Mouse (Mus musculus): Measurements from ENCODE around the gene Cd52. TPM values are rescaled to one million over a fixed set of nuclear protein-coding genes. Genes with fewer than 3 reads are reported as not detected.

Gene Cd52
- polyA plus RNA-seq, 1 experiment from 2014 or later, result 7.6 TPM

DNA sequence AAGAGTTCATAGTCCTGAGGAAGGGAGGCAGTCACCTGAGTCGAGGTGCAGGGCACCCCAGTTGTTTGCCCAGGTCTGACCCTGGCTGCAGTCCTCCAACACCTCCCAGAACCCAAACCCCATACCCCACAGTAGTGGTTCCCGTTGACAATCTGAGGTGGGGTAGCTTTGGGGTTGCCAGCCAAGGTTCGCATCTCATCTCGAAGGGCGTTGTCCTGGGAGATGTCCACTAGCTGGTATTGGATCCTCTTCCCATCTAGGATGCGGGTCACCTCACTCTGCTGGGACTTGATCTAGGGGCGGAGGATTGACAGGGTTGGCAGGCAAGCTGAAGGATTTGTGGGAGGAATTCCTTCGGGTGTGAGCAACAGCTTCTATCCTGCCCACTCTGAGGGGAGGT, 32.9 kb upstream of the Cd52 start:
- Histone ChIP-seq H3K4me3 (ENCODE audit: low read length) (peak overlapping the region; percentile 86), H3K9ac (replicated peaks; ENCODE audit: low read length) (peak overlapping the region; percentile 90), H3K4me1 (ENCODE audit: insufficient read depth, low read length) (peaks cover 25% of the 10 kb centered on the region), H3K27me3 (ENCODE audit: insufficient read depth, low read length) (no peaks in the 10 kb centered on the region), H3K36me3 (ENCODE audit: insufficient read depth, low read length) (peaks cover 7% of the 10 kb centered on the region; the same call in 1 of the 2 replicates), H3K9me3 (ENCODE audit: low read length) (no peaks in the 10 kb centered on the region), H3K4me2 (replicated peaks; ENCODE audit: low read depth, low read length) (peak overlapping the region; percentile 88), H3K27ac (ENCODE audit: low read length) (peak overlapping the region; percentile 95)
- WGBS, result 51% methylated on average over 8 of the region's 8 CpGs
- no peak for ATAC-seq (ENCODE audit: low FRiP score, low TSS enrichment)

DNA sequence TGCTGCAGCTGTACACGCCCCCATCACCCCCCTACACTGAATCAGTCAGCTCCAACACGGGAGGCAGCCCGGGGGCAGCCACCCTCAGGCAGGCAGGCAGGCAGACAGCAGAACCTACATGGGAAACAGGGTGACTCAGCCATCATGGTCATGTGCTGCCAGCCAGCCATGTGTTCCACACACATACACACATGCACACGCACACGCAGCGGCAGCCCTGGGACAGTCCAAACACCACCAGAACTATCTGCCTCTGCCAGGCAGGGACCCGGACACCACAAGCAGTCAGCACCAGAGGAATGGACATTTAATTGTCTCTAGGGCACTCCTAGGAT, 32.2 kb upstream of the Cd52 start:
- peak overlapping the region; percentile 86; the same call in 1 of the 2 replicates for H3K4me3 ChIP-seq (ENCODE audit: low read length)
- H3K9me3 ChIP-seq (ENCODE audit: low read length), result no peaks in the 10 kb centered on the region
- peaks cover 28% of the 10 kb centered on the region for H3K4me1 ChIP-seq (ENCODE audit: insufficient read depth, low read length)
- H3K27me3 ChIP-seq (ENCODE audit: insufficient read depth, low read length), result no peaks in the 10 kb centered on the region
- peak overlapping the region; percentile 88; the same call in 1 of the 2 replicates for H3K4me2 ChIP-seq (replicated peaks; ENCODE audit: low read depth, low read length)
- H3K9ac ChIP-seq (replicated peaks; ENCODE audit: low read length), result peak overlapping the region; percentile 90; the same call in 1 of the 2 replicates
- 83% methylated on average over 7 of the region's 7 CpGs for WGBS
- H3K27ac ChIP-seq (ENCODE audit: low read length), result no peak overlapping the region
- peaks cover 7% of the 10 kb centered on the region; the same call in 1 of the 2 replicates for H3K36me3 ChIP-seq (ENCODE audit: insufficient read depth, low read length)
- ATAC-seq (ENCODE audit: low FRiP score, low TSS enrichment), result no peak

DNA sequence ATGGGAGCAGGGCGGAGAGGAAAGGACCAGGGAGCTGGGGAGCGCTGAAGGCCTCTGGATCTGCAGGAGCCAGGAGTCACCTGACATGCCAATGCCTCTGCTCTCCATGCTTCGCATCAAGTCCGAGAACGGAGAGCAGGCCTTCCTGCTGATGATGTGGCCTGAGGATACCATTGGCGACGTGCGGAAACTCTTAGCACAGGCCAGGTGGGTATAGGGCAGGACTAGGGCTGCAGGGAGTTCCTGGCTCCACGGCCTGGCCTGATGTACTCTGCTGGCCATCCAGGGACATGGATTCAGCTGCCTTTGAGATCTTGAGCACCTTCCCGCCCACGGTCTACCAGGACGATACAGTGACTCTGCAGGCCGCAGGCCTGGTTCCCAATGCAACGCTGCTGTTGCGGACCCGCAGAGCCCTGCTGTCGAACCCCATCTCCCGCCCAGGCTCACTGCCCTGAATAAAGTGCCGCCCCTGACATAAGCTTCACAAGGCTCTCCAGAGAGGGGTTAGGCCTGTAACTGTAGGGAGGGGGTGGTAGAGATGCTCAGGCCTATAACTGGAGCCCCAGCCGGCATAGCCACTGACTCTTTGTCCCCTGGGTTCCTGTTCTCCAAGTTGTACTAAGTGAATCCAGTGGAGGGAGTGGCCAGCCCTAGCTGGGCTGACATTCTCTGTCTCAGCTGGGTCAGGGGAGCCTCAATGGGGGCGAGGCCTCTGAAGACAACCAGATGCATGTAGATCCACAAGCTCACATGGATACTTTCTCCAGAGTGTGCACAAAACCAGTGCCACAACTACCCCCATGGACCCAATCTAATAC, 31.6 kb upstream of the Cd52 start:
- no peak overlapping the region for H3K4me2 ChIP-seq (replicated peaks; ENCODE audit: low read depth, low read length)
- no peak overlapping the region for H3K27ac ChIP-seq (ENCODE audit: low read length)
- no peaks in the 10 kb centered on the region for H3K9me3 ChIP-seq (ENCODE audit: low read length)
- peaks cover 7% of the 10 kb centered on the region; the same call in 1 of the 2 replicates for H3K36me3 ChIP-seq (ENCODE audit: insufficient read depth, low read length)
- H3K4me3 ChIP-seq (ENCODE audit: low read length), result no peak overlapping the region
- no peak overlapping the region for H3K9ac ChIP-seq (replicated peaks; ENCODE audit: low read length)
- no peak for ATAC-seq (ENCODE audit: low FRiP score, low TSS enrichment)
- 86% methylated on average over 21 of the region's 21 CpGs for WGBS
- H3K4me1 ChIP-seq (ENCODE audit: insufficient read depth, low read length), result peaks cover 31% of the 10 kb centered on the region
- no peaks in the 10 kb centered on the region for H3K27me3 ChIP-seq (ENCODE audit: insufficient read depth, low read length)

DNA sequence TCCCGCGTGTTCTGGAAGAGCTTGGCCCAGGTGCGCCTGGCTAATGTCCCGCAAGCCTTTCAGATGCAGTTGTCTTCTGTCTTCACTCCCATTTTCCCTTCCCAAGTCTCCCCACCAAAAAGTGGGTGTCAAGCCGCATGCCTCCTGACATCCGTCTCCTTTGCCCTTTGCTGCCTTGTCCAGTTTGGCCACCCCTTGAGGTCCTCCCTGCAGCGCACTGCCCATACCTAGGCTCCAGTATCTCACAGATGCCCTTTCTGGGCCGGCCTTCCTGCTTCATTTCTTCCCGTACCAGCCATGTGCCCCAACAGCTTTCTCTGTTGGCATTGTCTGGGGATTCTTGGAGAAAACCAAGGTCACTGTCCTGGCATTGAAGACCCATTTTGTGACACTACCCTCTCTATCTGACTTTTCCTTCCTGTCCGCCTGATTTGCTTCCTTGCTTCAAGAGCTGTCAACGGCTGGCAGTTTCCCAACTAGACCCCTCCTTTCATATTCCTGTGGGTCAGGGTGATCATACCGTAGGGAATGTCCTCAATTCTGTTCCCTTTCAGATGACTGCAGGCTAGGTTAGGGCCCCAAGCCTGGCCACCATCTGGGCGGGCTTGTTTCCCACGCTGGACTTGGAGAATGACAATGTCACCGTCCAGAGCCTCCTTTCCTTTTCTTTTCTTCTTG, 30.6 kb upstream of the Cd52 start:
- 84% methylated on average over 15 of the region's 15 CpGs for WGBS
- no peak for ATAC-seq (ENCODE audit: low FRiP score, low TSS enrichment)
- no peak overlapping the region for H3K4me3 ChIP-seq (ENCODE audit: low read length)
- peaks cover 32% of the 10 kb centered on the region for H3K4me1 ChIP-seq (ENCODE audit: insufficient read depth, low read length)
- H3K9me3 ChIP-seq (ENCODE audit: low read length), result no peaks in the 10 kb centered on the region
- H3K9ac ChIP-seq (replicated peaks; ENCODE audit: low read length), result no peak overlapping the region; the same call in 1 of the 2 replicates
- no peak overlapping the region for H3K4me2 ChIP-seq (replicated peaks; ENCODE audit: low read depth, low read length)
- no peak overlapping the region for H3K27ac ChIP-seq (ENCODE audit: low read length)
- H3K36me3 ChIP-seq (ENCODE audit: insufficient read depth, low read length), result 0 out of 2 replicates have a peak, but pooled peaks cover under 1% of the 10 kb centered on the region
- no peaks in the 10 kb centered on the region for H3K27me3 ChIP-seq (ENCODE audit: insufficient read depth, low read length)

DNA sequence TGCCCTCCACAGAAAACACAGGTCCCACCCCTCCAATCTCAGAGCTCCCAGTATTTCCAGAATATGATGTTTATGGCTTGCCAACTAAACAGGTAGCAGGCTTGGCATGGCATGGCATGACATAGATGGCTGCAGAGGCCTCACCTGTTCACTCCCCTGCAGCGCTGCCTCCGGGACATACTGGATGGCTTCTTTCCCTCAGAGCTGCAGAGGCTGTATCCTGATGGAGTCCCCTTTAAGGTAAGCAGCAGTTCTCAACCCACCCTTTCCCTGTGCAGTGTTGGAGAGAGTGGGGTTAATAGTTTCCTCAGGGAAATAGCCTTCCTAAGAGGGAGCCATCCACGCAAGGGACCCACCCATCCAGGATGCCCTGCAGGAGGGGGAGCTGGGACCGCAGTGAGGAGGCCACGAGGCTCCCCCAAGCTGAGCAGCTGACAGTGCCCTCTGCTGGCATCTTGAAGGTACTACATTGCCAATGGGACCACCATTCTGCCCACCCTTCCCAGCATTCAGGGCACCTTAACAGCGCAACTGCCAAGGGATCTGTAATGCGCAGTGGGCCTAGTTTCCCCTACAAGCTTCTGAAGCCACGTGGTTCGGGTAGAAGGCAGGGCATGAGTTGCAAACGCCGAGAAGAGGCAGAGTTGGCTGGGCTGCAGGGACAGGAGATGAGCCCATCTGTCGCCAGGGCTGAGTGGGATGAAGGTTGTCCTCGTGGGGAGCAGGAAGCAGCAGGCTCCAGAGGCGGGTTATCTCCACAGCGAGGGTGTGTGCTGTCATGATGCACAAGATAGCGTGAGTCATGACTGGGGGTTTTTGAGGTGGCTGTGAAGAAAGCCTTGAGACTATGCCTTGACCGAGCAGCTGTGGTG, 29.0 kb upstream of the Cd52 start:
- H3K36me3 ChIP-seq (ENCODE audit: insufficient read depth, low read length), result no peaks in the 10 kb centered on the region
- 26% methylated on average over 17 of the region's 17 CpGs for WGBS
- ATAC-seq (ENCODE audit: low FRiP score, low TSS enrichment), result no peak
- H3K9ac ChIP-seq (replicated peaks; ENCODE audit: low read length), result no peak overlapping the region
- no peak overlapping the region for H3K4me3 ChIP-seq (ENCODE audit: low read length)
- H3K4me2 ChIP-seq (replicated peaks; ENCODE audit: low read depth, low read length), result no peak overlapping the region
- no peak overlapping the region for H3K27ac ChIP-seq (ENCODE audit: low read length)
- H3K27me3 ChIP-seq (ENCODE audit: insufficient read depth, low read length), result no peaks in the 10 kb centered on the region
- H3K4me1 ChIP-seq (ENCODE audit: insufficient read depth, low read length), result peaks cover 26% of the 10 kb centered on the region
- H3K9me3 ChIP-seq (ENCODE audit: low read length), result no peaks in the 10 kb centered on the region

DNA sequence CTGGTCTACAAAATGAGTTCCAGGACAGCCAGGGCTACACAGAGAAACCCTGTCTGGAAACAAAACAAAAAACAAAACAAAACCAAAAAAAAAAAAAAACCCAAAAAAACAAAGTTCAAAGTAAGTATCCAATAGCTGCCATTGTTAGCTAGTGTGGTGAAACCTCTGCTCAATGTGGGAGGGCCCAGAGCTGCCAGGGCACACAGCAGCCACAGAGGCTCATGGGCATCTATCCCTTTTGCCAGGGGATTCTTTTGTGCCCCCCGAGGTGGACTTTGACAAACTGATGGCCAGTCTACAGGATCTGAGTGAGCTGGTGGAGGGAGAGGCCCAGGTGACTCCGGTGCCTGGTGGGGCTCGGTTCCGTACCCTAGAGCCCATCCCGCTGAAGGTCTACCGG, 28.3 kb upstream of the Cd52 start:
- H3K36me3 ChIP-seq (ENCODE audit: insufficient read depth, low read length), result no peaks in the 10 kb centered on the region
- 96% methylated on average over 6 of the region's 6 CpGs for WGBS
- H3K4me3 ChIP-seq (ENCODE audit: low read length), result no peak overlapping the region
- H3K27me3 ChIP-seq (ENCODE audit: insufficient read depth, low read length), result no peaks in the 10 kb centered on the region
- H3K9me3 ChIP-seq (ENCODE audit: low read length), result no peaks in the 10 kb centered on the region
- H3K9ac ChIP-seq (replicated peaks; ENCODE audit: low read length), result no peak overlapping the region
- no peak for ATAC-seq (ENCODE audit: low FRiP score, low TSS enrichment)
- peaks cover 26% of the 10 kb centered on the region for H3K4me1 ChIP-seq (ENCODE audit: insufficient read depth, low read length)
- no peak overlapping the region for H3K27ac ChIP-seq (ENCODE audit: low read length)
- no peak overlapping the region for H3K4me2 ChIP-seq (replicated peaks; ENCODE audit: low read depth, low read length)

DNA sequence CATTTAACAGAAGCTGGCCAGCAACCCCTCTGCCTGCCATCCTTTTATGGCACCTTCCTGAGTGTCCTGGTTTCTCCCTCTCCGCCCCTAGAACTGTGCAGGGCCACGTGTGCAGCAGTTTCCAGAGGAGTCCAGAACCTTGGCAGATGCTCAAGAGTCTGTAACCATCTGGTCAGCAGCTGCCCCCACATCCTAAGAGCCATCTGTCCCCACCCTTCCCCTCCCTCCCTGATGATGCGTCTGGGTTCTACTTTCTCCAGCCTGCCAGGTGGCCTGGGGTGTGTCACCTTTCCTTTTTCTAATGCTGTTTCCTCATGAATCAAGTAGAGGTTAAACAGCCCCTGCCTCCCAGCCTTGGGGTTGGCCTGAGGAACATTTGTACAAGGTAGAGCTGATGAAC, 27.4 kb upstream of the Cd52 start:
- peaks cover 17% of the 10 kb centered on the region for H3K4me1 ChIP-seq (ENCODE audit: insufficient read depth, low read length)
- no peaks in the 10 kb centered on the region for H3K36me3 ChIP-seq (ENCODE audit: insufficient read depth, low read length)
- H3K27me3 ChIP-seq (ENCODE audit: insufficient read depth, low read length), result no peaks in the 10 kb centered on the region
- no peak for ATAC-seq (ENCODE audit: low FRiP score, low TSS enrichment)
- no peak overlapping the region for H3K27ac ChIP-seq (ENCODE audit: low read length)
- H3K4me2 ChIP-seq (replicated peaks; ENCODE audit: low read depth, low read length), result no peak overlapping the region
- H3K9me3 ChIP-seq (ENCODE audit: low read length), result no peaks in the 10 kb centered on the region
- no peak overlapping the region for H3K9ac ChIP-seq (replicated peaks; ENCODE audit: low read length)
- 43% methylated on average over 3 of the region's 3 CpGs for WGBS
- H3K4me3 ChIP-seq (ENCODE audit: low read length), result no peak overlapping the region

DNA sequence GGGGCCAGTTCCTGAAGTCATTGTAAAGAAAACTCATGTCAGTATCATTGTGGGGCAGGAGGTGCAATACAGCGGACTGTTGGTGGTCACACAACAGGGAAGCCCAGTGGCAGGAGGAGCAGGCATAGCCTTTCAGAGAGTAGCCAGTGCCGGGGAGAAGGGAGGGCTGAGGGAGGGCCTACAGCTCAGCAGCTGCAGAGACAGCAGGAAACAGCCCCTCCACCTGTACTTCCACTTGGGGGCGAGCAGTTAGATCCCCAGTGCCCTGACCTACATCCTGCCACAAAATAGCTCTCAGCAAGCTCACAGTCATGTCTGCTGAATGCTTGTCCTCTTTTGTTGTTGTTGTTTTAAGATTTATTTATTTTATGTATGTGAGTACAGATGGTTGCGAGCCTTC, 26.7 kb upstream of the Cd52 start:
- no peak overlapping the region for H3K9ac ChIP-seq (replicated peaks; ENCODE audit: low read length)
- H3K4me2 ChIP-seq (replicated peaks; ENCODE audit: low read depth, low read length), result no peak overlapping the region
- H3K4me3 ChIP-seq (ENCODE audit: low read length), result no peak overlapping the region
- H3K4me1 ChIP-seq (ENCODE audit: insufficient read depth, low read length), result peaks cover 11% of the 10 kb centered on the region; the same call in 1 of the 2 replicates
- H3K27me3 ChIP-seq (ENCODE audit: insufficient read depth, low read length), result no peaks in the 10 kb centered on the region
- no peaks in the 10 kb centered on the region for H3K9me3 ChIP-seq (ENCODE audit: low read length)
- 36% methylated on average over 4 of the region's 4 CpGs for WGBS
- H3K36me3 ChIP-seq (ENCODE audit: insufficient read depth, low read length), result no peaks in the 10 kb centered on the region
- no peak for ATAC-seq (ENCODE audit: low FRiP score, low TSS enrichment)
- H3K27ac ChIP-seq (ENCODE audit: low read length), result no peak overlapping the region

DNA sequence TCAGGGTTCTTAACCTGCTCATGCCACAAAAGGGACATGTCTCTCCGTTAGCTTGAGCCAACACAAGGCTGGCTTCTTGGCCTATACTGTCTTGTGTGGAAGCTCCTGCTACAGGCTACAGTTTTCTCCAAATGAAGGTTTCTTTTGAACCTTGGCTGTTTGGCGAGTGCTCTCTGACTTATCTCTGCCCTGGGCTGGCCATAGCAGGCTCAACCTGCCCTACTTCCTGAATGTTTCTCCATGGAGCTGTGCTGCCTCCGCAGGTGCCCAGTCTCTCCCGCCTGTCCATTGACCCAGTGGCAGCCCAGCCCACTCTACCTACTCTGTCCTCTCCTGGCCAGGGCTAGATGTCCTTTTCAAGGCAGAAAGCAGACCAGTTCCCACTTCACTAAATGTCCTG, 26.0 kb upstream of the Cd52 start:
- H3K27me3 ChIP-seq (ENCODE audit: insufficient read depth, low read length), result no peaks in the 10 kb centered on the region
- WGBS, result 81% methylated on average over 4 of the region's 4 CpGs
- no peak overlapping the region for H3K27ac ChIP-seq (ENCODE audit: low read length)
- 0 out of 2 replicates have a peak overlapping the region, but pooled peaks have one; percentile 32 for H3K9ac ChIP-seq (replicated peaks; ENCODE audit: low read length)
- no peak overlapping the region for H3K4me2 ChIP-seq (replicated peaks; ENCODE audit: low read depth, low read length)
- no peak for ATAC-seq (ENCODE audit: low FRiP score, low TSS enrichment)
- no peaks in the 10 kb centered on the region for H3K9me3 ChIP-seq (ENCODE audit: low read length)
- H3K4me1 ChIP-seq (ENCODE audit: insufficient read depth, low read length), result peaks cover 11% of the 10 kb centered on the region; the same call in 1 of the 2 replicates
- no peak overlapping the region for H3K4me3 ChIP-seq (ENCODE audit: low read length)
- no peaks in the 10 kb centered on the region for H3K36me3 ChIP-seq (ENCODE audit: insufficient read depth, low read length)
